Mouse (Mus musculus): ENCODE data around the gene Cyp11a1. TPM values are rescaled to one million over a fixed set of nuclear protein-coding genes. Genes with fewer than 3 reads are reported as not detected.
A peak's percentile ranks its signal among the peaks of the same experiment; 100 is the strongest.

The Cyp11a1 gene
- polyA plus RNA-seq, 1 experiment from 2014 or later, result 0.26 TPM

GRCm38 (mm10) chr9:58043496-58044017 is 37.3 kb downstream of the Cyp11a1 start:
- H3K36me3 ChIP-seq, result no peaks in the 10 kb centered on the region
- 0 out of 2 replicates have a peak overlapping the region, but pooled peaks have one; percentile 2 for H3K27ac ChIP-seq
- H3K4me3 ChIP-seq, result no peak overlapping the region
- H3K4me1 ChIP-seq, result peaks cover 69% of the 10 kb centered on the region
- 88% methylated on average over 10 of the region's 10 CpGs for WGBS
- H3K27me3 ChIP-seq (ENCODE audit: low read depth, poor library complexity, severe bottlenecking), result peaks cover 53% of the 10 kb centered on the region
- DNase-seq (ENCODE audit: low spot score), result no peak
- H3K9me3 ChIP-seq (replicated peaks), result no peaks in the 10 kb centered on the region

- WGBS, result 10% methylated on average over 10 of the region's 10 CpGs
- 0 out of 2 replicates have a peak overlapping the region, but pooled peaks have one; percentile 26 for H3K27ac ChIP-seq
- no peaks in the 10 kb centered on the region for H3K9me3 ChIP-seq (replicated peaks)
- DNase-seq (ENCODE audit: low spot score), result no peak
- peaks cover 54% of the 10 kb centered on the region for H3K27me3 ChIP-seq (ENCODE audit: low read depth, poor library complexity, severe bottlenecking)
- H3K36me3 ChIP-seq, result no peaks in the 10 kb centered on the region
- H3K4me3 ChIP-seq, result no peak overlapping the region
- H3K4me1 ChIP-seq, result peaks cover 57% of the 10 kb centered on the region
Observed at GRCm38 (mm10) chr9:58044828-58045227, 38.6 kb downstream of the Cyp11a1 start.

GRCm38 (mm10) chr9:58045646-58046045 is 39.4 kb downstream of the Cyp11a1 start:
- Histone ChIP-seq H3K9me3 (replicated peaks) (no peaks in the 10 kb centered on the region), H3K4me3 (no peak overlapping the region), H3K27ac (no peak overlapping the region), H3K36me3 (no peaks in the 10 kb centered on the region), H3K27me3 (ENCODE audit: low read depth, poor library complexity, severe bottlenecking) (peaks cover 62% of the 10 kb centered on the region), H3K4me1 (peaks cover 48% of the 10 kb centered on the region)
- no peak for DNase-seq (ENCODE audit: low spot score)
- whole genome bisulfite sequencing, result 12% methylated on average over 4 of the region's 4 CpGs

- no peak for DNase-seq (ENCODE audit: low spot score)
- no peak overlapping the region for H3K27ac ChIP-seq
- H3K4me1 ChIP-seq, result peaks cover 40% of the 10 kb centered on the region
Observed at GRCm38 (mm10) chr9:58047061-58047460, 40.9 kb downstream of the Cyp11a1 start.

GRCm38 (mm10) chr9:58048621-58049020 is 42.4 kb downstream of the Cyp11a1 start:
- H3K9me3 ChIP-seq (replicated peaks), result no peaks in the 10 kb centered on the region
- no peak overlapping the region for H3K27ac ChIP-seq
- peaks cover 36% of the 10 kb centered on the region for H3K4me1 ChIP-seq
- no peak for DNase-seq (ENCODE audit: low spot score)
- H3K27me3 ChIP-seq (ENCODE audit: low read depth, poor library complexity, severe bottlenecking), result peaks cover 79% of the 10 kb centered on the region
- WGBS, result 43% methylated on average over 6 of the region's 6 CpGs
- H3K4me3 ChIP-seq, result no peak overlapping the region
- no peaks in the 10 kb centered on the region for H3K36me3 ChIP-seq

More at GRCm38 (mm10) chr9:58047061-58047460, 40.9 kb downstream of the Cyp11a1 start:
- Histone ChIP-seq H3K9me3 (replicated peaks) (no peaks in the 10 kb centered on the region), H3K27me3 (ENCODE audit: low read depth, poor library complexity, severe bottlenecking) (peaks cover 75% of the 10 kb centered on the region), H3K36me3 (no peaks in the 10 kb centered on the region), H3K4me3 (no peak overlapping the region)
- WGBS, result 83% methylated on average over 10 of the region's 10 CpGs

- H3K4me1 ChIP-seq, result peaks cover 37% of the 10 kb centered on the region
- H3K4me3 ChIP-seq, result no peak overlapping the region
- H3K27me3 ChIP-seq (ENCODE audit: low read depth, poor library complexity, severe bottlenecking), result peaks cover 76% of the 10 kb centered on the region
- no peak overlapping the region for H3K27ac ChIP-seq
- H3K9me3 ChIP-seq (replicated peaks), result no peaks in the 10 kb centered on the region
- no peaks in the 10 kb centered on the region for H3K36me3 ChIP-seq
- WGBS, result 59% methylated on average over 6 of the region's 6 CpGs
- DNase-seq (ENCODE audit: low spot score), result no peak
Observed at GRCm38 (mm10) chr9:58049186-58049585, 43.0 kb downstream of the Cyp11a1 start.

GRCm38 (mm10) chr9:58049861-58050260 is 43.6 kb downstream of the Cyp11a1 start:
- DNase-seq (ENCODE audit: low spot score), result no peak
- 72% methylated on average over 7 of the region's 7 CpGs for WGBS
- Histone ChIP-seq H3K9me3 (replicated peaks) (no peaks in the 10 kb centered on the region), H3K4me3 (no peak overlapping the region), H3K4me1 (peaks cover 30% of the 10 kb centered on the region), H3K27me3 (ENCODE audit: low read depth, poor library complexity, severe bottlenecking) (peaks cover 76% of the 10 kb centered on the region), H3K27ac (no peak overlapping the region), H3K36me3 (no peaks in the 10 kb centered on the region)

GRCm38 (mm10) chr9:58051937-58052336 is 45.7 kb downstream of the Cyp11a1 start:
- peaks cover 28% of the 10 kb centered on the region for H3K4me1 ChIP-seq
- H3K27me3 ChIP-seq (ENCODE audit: low read depth, poor library complexity, severe bottlenecking), result peaks cover 70% of the 10 kb centered on the region
- no peak overlapping the region for H3K27ac ChIP-seq
- no peak overlapping the region for H3K4me3 ChIP-seq
- H3K36me3 ChIP-seq, result no peaks in the 10 kb centered on the region
- no peaks in the 10 kb centered on the region for H3K9me3 ChIP-seq (replicated peaks)
- no peak for DNase-seq (ENCODE audit: low spot score)
- WGBS, result 28% methylated on average over 5 of the region's 5 CpGs

- Histone ChIP-seq H3K4me3 (no peak overlapping the region), H3K27ac (no peak overlapping the region), H3K36me3 (no peaks in the 10 kb centered on the region), H3K27me3 (ENCODE audit: low read depth, poor library complexity, severe bottlenecking) (peaks cover 59% of the 10 kb centered on the region), H3K9me3 (replicated peaks) (no peaks in the 10 kb centered on the region), H3K4me1 (peaks cover 26% of the 10 kb centered on the region)
- WGBS, result 9% methylated on average over 3 of the region's 3 CpGs
- peak; percentile 76 for DNase-seq (ENCODE audit: low spot score)
Observed at GRCm38 (mm10) chr9:58053102-58053501, 46.9 kb downstream of the Cyp11a1 start.

GRCm38 (mm10) chr9:58053544-58053943 is 47.3 kb downstream of the Cyp11a1 start:
- Histone ChIP-seq H3K27ac (no peak overlapping the region), H3K36me3 (no peaks in the 10 kb centered on the region), H3K4me1 (peaks cover 26% of the 10 kb centered on the region), H3K9me3 (replicated peaks) (no peaks in the 10 kb centered on the region), H3K27me3 (ENCODE audit: low read depth, poor library complexity, severe bottlenecking) (peaks cover 54% of the 10 kb centered on the region), H3K4me3 (no peak overlapping the region)
- 46% methylated on average over 3 of the region's 3 CpGs for WGBS
- DNase-seq (ENCODE audit: low spot score), result no peak

GRCm38 (mm10) chr9:58054032-58054431 is 47.8 kb downstream of the Cyp11a1 start:
- peaks cover 50% of the 10 kb centered on the region for H3K27me3 ChIP-seq (ENCODE audit: low read depth, poor library complexity, severe bottlenecking)
- H3K4me1 ChIP-seq, result peaks cover 26% of the 10 kb centered on the region
- no peak overlapping the region for H3K4me3 ChIP-seq
- DNase-seq (ENCODE audit: low spot score), result no peak
- 83% methylated on average over 1 of the region's 1 CpGs for WGBS
- H3K9me3 ChIP-seq (replicated peaks), result no peaks in the 10 kb centered on the region
- H3K36me3 ChIP-seq, result no peaks in the 10 kb centered on the region
- no peak overlapping the region for H3K27ac ChIP-seq

- peaks cover 28% of the 10 kb centered on the region for H3K4me1 ChIP-seq
Observed at GRCm38 (mm10) chr9:58055666-58056065, 49.5 kb downstream of the Cyp11a1 start.

GRCm38 (mm10) chr9:58059920-58060319 is 53.7 kb downstream of the Cyp11a1 start:
- Histone ChIP-seq H3K27ac (no peak overlapping the region), H3K4me3 (no peak overlapping the region), H3K27me3 (ENCODE audit: low read depth, poor library complexity, severe bottlenecking) (peaks cover 37% of the 10 kb centered on the region), H3K36me3 (no peaks in the 10 kb centered on the region), H3K9me3 (replicated peaks) (no peaks in the 10 kb centered on the region), H3K4me1 (peaks cover 20% of the 10 kb centered on the region)
- 70% methylated on average over 1 of the region's 1 CpGs for WGBS
- DNase-seq (ENCODE audit: low spot score), result no peak

More at GRCm38 (mm10) chr9:58055666-58056065, 49.5 kb downstream of the Cyp11a1 start:
- no peaks in the 10 kb centered on the region for H3K36me3 ChIP-seq
- H3K4me3 ChIP-seq, result no peak overlapping the region
- no peak overlapping the region for H3K27ac ChIP-seq
- H3K27me3 ChIP-seq (ENCODE audit: low read depth, poor library complexity, severe bottlenecking), result peaks cover 37% of the 10 kb centered on the region
- DNase-seq (ENCODE audit: low spot score), result no peak
- H3K9me3 ChIP-seq (replicated peaks), result no peaks in the 10 kb centered on the region
- 75% methylated on average over 5 of the region's 5 CpGs for WGBS
